Mouse (Mus musculus) liver, embryonic 14.5 days (tissue): ENCODE results near the gene Sult3a1. TPM values are rescaled to one million over a fixed set of nuclear protein-coding genes. Genes with fewer than 3 reads are reported as not detected.
"Not testable (repeated sequence)": the region's sequence is repeated elsewhere in the genome, so short reads cannot be mapped to it uniquely, and the experiment has no call there.

Source experiments
- ATAC-seq: fragments of 200-750 bp; cut with Nextera tagmentation; 2 replicates; pipeline ENCODE4 v1.8.0; 2017; ENCODE audit warnings: moderate number of reproducible peaks, mild to moderate bottlenecking, moderate library complexity; ENCODE audit not compliant: insufficient read depth
- DNase-seq, 3 experiments: peaks; one replicate each; pipeline ENCODE4 v3.0.0-alpha.2; 2012 to 2013; ENCODE audit warnings: low read depth in 3 of 3, low spot score in 3 of 3
- H3K27ac ChIP-seq: fragments of 300-500 bp; sonication (generic); 2 replicates; pipeline ENCODE4 v1.5.1; 2014; ENCODE audit warnings: moderate library complexity, mild to moderate bottlenecking, control low read depth, inconsistent platforms
- H3K27me3 ChIP-seq: fragments of 300-500 bp; sonication (generic); 2 replicates; pipeline ENCODE4 v1.6.1; 2014; ENCODE audit warnings: mild to moderate bottlenecking, low read length, moderate library complexity; ENCODE audit not compliant: control insufficient read depth, insufficient read depth
- H3K36me3 ChIP-seq: fragments of 300-500 bp; sonication (generic); replicated peaks from 2 replicates; pipeline ENCODE4 v1.6.1; 2014; ENCODE audit warnings: low read depth; ENCODE audit not compliant: control insufficient read depth, insufficient read depth
- H3K4me1 ChIP-seq, 2 experiments: fragments of 200-500 bp in 1 of 2; fragments of 300-500 bp in 1 of 2; sonication (generic) in 1 of 2; replicated peaks; 2 replicates each; pipeline ENCODE4 v1.6.1; 2012 to 2014; ENCODE audit warnings: antibody characterized with exemption in 1 of 2, inconsistent platforms in 1 of 2, low read length in 1 of 2; ENCODE audit not compliant: control insufficient read depth in 2 of 2, insufficient read depth in 2 of 2
- H3K4me2 ChIP-seq: fragments of 300-500 bp; sonication (generic); 2 replicates; pipeline ENCODE4 v1.6.1; 2014; ENCODE audit warnings: low read depth, mild to moderate bottlenecking, control low read depth, moderate library complexity
- H3K4me3 ChIP-seq, 2 experiments: fragments of 200-500 bp in 1 of 2; fragments of 300-500 bp in 1 of 2; sonication (generic) in 1 of 2; 2 replicates each; pipeline ENCODE4 v1.5.1; 2012 to 2014; ENCODE audit warnings: low read depth in 2 of 2, low read length in 2 of 2, mild to moderate bottlenecking in 2 of 2, control low read depth in 1 of 2, inconsistent platforms in 1 of 2, moderate library complexity in 1 of 2; ENCODE audit not compliant: insufficient read depth in 1 of 2
- H3K9ac ChIP-seq: fragments of 300-500 bp; sonication (generic); replicated peaks from 2 replicates; pipeline ENCODE4 v1.6.1; 2014; ENCODE audit warnings: mild to moderate bottlenecking, control low read depth, moderate library complexity
- H3K9me3 ChIP-seq: fragments of 300-500 bp; sonication (generic); 2 replicates; pipeline ENCODE4 v1.6.1; 2016; ENCODE audit warnings: low read length, mixed read lengths; ENCODE audit not compliant: control insufficient read depth
- CTCF ChIP-seq: IDR thresholded peaks from 2 replicates; pipeline ENCODE4 v1.5.1; 2016; ENCODE audit warnings: antibody characterized with exemption, low read depth, control low read depth
- EP300 ChIP-seq: IDR thresholded peaks from 2 replicates; pipeline ENCODE4 v1.6.1; 2016; ENCODE audit warnings: antibody characterized with exemption, low read depth
- WGBS: fragments of 180-500 bp; shearing (Covaris S2); extraction: QIAGEN DNeasy Blood & Tissue Kit; methylation state at CpG from one replicate; pipeline ENCODE4 v1.1.7; 2014; ENCODE audit not compliant: insufficient replicate concordance; 5-methylcytosine and 5-hydroxymethylcytosine counted together
- polyA plus RNA-seq, 2 experiments: library from polyadenylated mRNA; depleted of rRNA in 1 of 2; stranded (reverse) in 1 of 2; unstranded in 1 of 2; fragments of >200 nt; fragmentation: Nextera tagmentation in 1 of 2; extraction: Ambion mirVana in 1 of 2; gene quantifications; 2 replicates each; pipeline versions ENCODE4 v1.2.1 to v1.2.3; 2012 to 2014

Gene Sult3a1
- polyA plus RNA-seq, 2 experiments, result not detected

- H3K4me2 ChIP-seq, result no peak overlapping the region
- H3K27me3 ChIP-seq, result no peaks in the 10 kb centered on the region
- H3K4me3 ChIP-seq, result no peak overlapping the region
- H3K27ac ChIP-seq, result no peak overlapping the region
- H3K9ac ChIP-seq, result no peak overlapping the region
- WGBS, result 45% methylated on average over 2 of the region's 2 CpGs
- H3K9me3 ChIP-seq, result no peaks in the 10 kb centered on the region
- DNase-seq (no peak), ATAC-seq (no peak)
- no peaks in the 10 kb centered on the region for H3K4me1 ChIP-seq
- TF ChIP-seq CTCF, result no peak
- TF ChIP-seq EP300, result no peak
- H3K36me3 ChIP-seq, result no peaks in the 10 kb centered on the region
Observed at GRCm38 (mm10) chr10:33865994-33866393, 8.5 kb downstream of the Sult3a1 start.

- Histone ChIP-seq H3K4me2 (no peak overlapping the region), H3K9ac (no peak overlapping the region), H3K4me3 (no peak overlapping the region), H3K36me3 (no peaks in the 10 kb centered on the region), H3K4me1 (no peaks in the 10 kb centered on the region), H3K27me3 (no peaks in the 10 kb centered on the region), H3K27ac (no peak overlapping the region), H3K9me3 (no peaks in the 10 kb centered on the region)
- no peak for TF ChIP-seq EP300
- TF ChIP-seq CTCF, result no peak
- DNase-seq, result no peak
- ATAC-seq, result no peak
- WGBS, result 4% methylated on average over 1 of the region's 1 CpGs
Observed at GRCm38 (mm10) chr10:33870441-33870840, 12.9 kb downstream of the Sult3a1 start.

DNA sequence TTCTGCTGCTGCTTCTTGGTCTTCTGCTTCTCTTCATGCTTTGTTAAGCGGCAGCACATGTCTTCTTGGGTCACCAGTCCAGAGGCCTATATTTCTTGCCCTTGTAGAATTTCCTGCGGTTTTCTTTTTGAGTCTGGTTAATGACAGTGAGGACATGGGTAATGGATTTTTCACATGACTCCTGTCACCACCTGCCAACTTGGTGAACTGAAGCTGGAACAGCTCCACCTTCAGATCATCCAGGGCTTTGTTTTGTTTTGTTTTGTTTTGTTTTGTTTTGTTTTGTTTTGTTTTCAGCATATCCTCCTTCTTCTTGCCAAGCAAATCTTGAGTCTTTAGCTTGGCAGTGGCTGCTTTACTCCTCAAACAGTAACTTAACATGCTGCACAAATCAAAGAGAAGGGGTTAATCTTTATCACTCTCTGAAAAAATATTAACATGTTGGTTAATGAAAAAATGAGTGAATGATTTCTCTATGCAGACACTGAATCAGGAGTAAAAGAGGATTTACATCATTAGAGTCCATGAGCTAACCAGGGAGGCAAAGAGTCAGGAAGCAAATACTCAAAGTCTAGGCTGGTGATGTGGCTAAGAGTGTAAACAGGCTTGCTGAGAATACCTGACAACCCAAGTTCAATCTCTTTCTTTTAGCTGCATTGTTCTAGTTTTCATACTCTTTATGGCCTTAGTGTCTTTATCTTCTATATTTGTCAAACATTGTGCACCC is 15.3 kb downstream of the Sult3a1 start:
- Histone ChIP-seq H3K4me3 (no peak overlapping the region), H3K9me3 (no peaks in the 10 kb centered on the region), H3K4me2 (no peak overlapping the region), H3K27me3 (no peaks in the 10 kb centered on the region), H3K36me3 (no peaks in the 10 kb centered on the region), H3K4me1 (no peaks in the 10 kb centered on the region), H3K27ac (no peak overlapping the region), H3K9ac (no peak overlapping the region)
- TF ChIP-seq EP300 (no peak), CTCF (no peak)
- no peak for DNase-seq
- 55% methylated on average over 2 of the region's 2 CpGs for WGBS
- ATAC-seq, result no peak

DNA sequence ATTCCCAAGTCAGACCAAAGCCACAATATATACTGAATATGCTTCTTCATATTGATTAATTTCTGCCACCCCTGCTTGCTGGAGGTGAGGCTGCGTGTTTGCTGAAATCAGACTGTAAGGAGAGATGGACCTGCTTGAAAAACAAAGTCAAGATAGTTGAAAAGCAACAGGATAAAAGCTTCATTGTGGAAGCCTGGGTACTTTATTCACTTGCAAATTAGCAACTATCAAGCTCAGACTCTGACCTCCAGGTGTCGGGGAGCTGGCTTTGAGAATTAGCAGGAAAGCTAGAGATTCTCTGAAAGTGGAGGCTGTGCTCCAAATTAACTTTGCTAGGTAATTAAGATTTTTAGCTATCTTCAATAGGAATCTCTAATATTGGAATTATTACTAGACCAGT is 24.9 kb downstream of the Sult3a1 start:
- not testable (repeated sequence) for ATAC-seq, H3K4me1 ChIP-seq, H3K4me3 ChIP-seq, H3K27ac ChIP-seq, H3K9me3 ChIP-seq, H3K27me3 ChIP-seq, H3K9ac ChIP-seq, DNase-seq, H3K36me3 ChIP-seq, H3K4me2 ChIP-seq
- WGBS, result 72% methylated on average over 2 of the region's 2 CpGs

GRCm38 (mm10) chr10:33901520-33901919 is 44.0 kb downstream of the Sult3a1 start:
- not testable (repeated sequence) for H3K27ac ChIP-seq, H3K4me3 ChIP-seq, H3K4me2 ChIP-seq

More at GRCm38 (mm10) chr10:33901520-33901919, 44.0 kb downstream of the Sult3a1 start:
- not testable (repeated sequence) for ATAC-seq, H3K27me3 ChIP-seq, DNase-seq, H3K4me1 ChIP-seq, H3K36me3 ChIP-seq, H3K9ac ChIP-seq, H3K9me3 ChIP-seq
- WGBS, result 58% methylated on average over 1 of the region's 1 CpGs
